Mouse (Mus musculus) kidney, adult 2 months (tissue): ENCODE measurements around the gene Pip4k2b. TPM values are rescaled to one million over a fixed set of nuclear protein-coding genes. Genes with fewer than 3 reads are reported as not detected.

Experiments used
- DNase-seq: peaks from one replicate; pipeline ENCODE4 v3.0.0; 2021
- H3K27ac ChIP-seq: fragments of 200-500 bp; 2 replicates; pipeline ENCODE4 v1.5.1; 2012; ENCODE audit warnings: low read depth, low read length, control low read depth, inconsistent platforms; ENCODE audit not compliant: insufficient read depth
- H3K27me3 ChIP-seq: fragments of 200-500 bp; replicated peaks from 2 replicates; pipeline ENCODE4 v1.6.1; 2012; ENCODE audit warnings: mild to moderate bottlenecking, moderate library complexity, low read length, inconsistent platforms; ENCODE audit not compliant: control insufficient read depth, insufficient read depth
- H3K36me3 ChIP-seq: fragments of 200-500 bp; 2 replicates; pipeline ENCODE4 v1.6.1; 2012; ENCODE audit warnings: mild to moderate bottlenecking, moderate library complexity, low read length, inconsistent platforms; ENCODE audit not compliant: control insufficient read depth, insufficient read depth
- H3K4me1 ChIP-seq: fragments of 200-500 bp; 2 replicates; pipeline ENCODE4 v1.6.1; 2011; ENCODE audit warnings: low read length; ENCODE audit not compliant: control insufficient read depth, insufficient read depth
- H3K4me3 ChIP-seq: fragments of 200-500 bp; 2 replicates; pipeline ENCODE4 v1.5.1; 2011; ENCODE audit warnings: mild to moderate bottlenecking, low read depth, low read length, control low read depth; ENCODE audit not compliant: insufficient read depth
- CTCF ChIP-seq: fragments of 200-500 bp; conservative IDR thresholded peaks from 2 replicates; pipeline ENCODE4 v1.5.1; 2011; ENCODE audit warnings: low read depth, mild to moderate bottlenecking, control low read depth, low read length, moderate library complexity, mixed read lengths; ENCODE audit not compliant: insufficient read depth, insufficient read length
- POLR2A ChIP-seq: fragments of 200-500 bp; IDR thresholded peaks from one replicate; pipeline ENCODE4 v1.6.1; 2011; ENCODE audit warnings: low read depth, low read length, control low read depth
- WGBS: fragments of 180-500 bp; shearing (Covaris S2); methylation state at CpG from one replicate; pipeline ENCODE4 v1.1.7; 2018; 5-methylcytosine and 5-hydroxymethylcytosine counted together
- polyA plus RNA-seq: library from polyadenylated mRNA; depleted of rRNA; stranded (reverse); fragments of >200 nt; gene quantifications from 2 replicates; pipeline ENCODE4 v1.2.3, GENCODE M21; 2012

The Pip4k2b gene
- polyA plus RNA-seq, 1 experiment, result 10.6 TPM

DNA sequence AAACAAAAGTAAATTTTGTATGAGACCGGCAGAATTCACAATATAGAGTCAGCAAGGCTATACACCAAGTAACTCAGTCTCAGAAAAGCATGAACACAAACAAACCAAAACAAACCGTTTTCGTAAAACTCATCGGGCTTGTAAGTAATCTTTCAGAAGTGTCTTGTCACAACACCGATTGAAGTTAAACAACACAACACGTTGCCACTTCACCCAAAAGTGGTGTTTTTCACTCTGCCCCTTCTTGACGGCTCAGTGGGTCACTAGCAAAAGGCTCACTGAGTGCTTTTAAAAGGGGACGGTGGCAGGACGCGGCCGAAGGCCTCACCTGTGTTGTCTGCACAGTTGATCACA is 37.0 kb upstream of the Pip4k2b start:
- DNase-seq, result no peak
- H3K27ac ChIP-seq, result peak overlapping the region; percentile 73
- peaks cover 6% of the 10 kb centered on the region; the same call in 1 of the 2 replicates for H3K4me1 ChIP-seq
- no peaks in the 10 kb centered on the region for H3K27me3 ChIP-seq
- H3K4me3 ChIP-seq, result peak overlapping the region; percentile 68
- WGBS, result 1% methylated on average over 11 of the region's 11 CpGs
- peaks cover 8% of the 10 kb centered on the region for H3K36me3 ChIP-seq
- TF ChIP-seq CTCF, result no peak
- TF ChIP-seq POLR2A, result no peak

DNA sequence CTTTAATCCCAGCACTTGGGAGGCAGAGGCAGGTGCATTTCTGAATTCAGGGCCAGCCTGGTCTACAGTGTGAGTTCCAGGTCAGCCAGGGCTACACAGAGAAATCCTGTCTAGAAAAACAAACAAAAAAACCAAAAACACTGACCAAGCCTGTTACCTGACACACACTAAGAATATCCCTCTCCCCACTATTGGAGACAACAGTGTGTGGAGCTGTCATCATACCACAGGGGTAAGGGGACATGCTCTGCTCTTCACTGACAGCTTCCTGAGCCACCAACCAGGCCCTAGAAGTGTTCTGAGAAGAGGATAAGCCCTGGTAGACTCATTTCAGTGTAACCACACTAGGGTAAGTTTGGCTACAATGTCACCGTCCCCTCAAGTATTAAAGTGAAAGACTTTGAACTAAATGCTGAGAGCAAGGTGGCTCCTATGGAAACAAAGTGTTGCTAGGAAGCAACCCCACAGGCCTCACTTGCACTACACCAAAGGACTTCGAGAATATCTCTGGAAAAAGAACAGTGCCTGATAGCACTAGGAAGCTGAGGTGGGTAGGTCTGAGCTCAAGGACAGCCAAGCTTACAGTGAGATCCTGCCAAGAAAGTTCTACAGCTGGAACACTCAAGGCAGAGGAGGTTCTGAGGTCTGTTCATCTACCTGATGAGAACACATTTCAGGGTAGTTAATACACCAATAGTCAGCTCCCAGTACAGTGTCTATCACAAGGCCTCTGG is 35.6 kb upstream of the Pip4k2b start:
- Histone ChIP-seq H3K4me3 (no peak overlapping the region), H3K27ac (no peak overlapping the region), H3K36me3 (peaks cover 10% of the 10 kb centered on the region), H3K27me3 (no peaks in the 10 kb centered on the region), H3K4me1 (peaks cover 6% of the 10 kb centered on the region; the same call in 1 of the 2 replicates)
- 63% methylated on average over 2 of the region's 2 CpGs for WGBS
- no peak for DNase-seq
- no peak for TF ChIP-seq CTCF
- TF ChIP-seq POLR2A, result no peak

DNA sequence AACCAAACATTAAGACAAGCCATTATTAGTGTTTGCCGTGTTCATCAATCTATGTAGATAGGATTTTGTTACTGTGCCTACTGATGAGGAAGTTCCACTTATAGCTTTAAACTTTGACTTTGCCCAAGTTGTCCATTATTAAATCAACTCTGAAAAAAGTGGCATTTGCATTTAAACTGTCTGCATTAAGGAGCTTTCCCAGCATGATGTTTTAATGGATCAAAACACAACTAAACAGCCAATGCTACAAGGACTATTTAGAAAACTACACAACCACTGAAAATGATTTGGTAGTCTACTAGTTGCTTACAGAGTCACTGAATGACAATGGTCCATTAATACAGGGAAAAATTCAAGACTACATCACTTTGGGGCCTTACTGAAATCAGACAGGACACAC is 34.4 kb upstream of the Pip4k2b start:
- DNase-seq, result no peak
- Histone ChIP-seq H3K27me3 (no peaks in the 10 kb centered on the region), H3K4me3 (no peak overlapping the region), H3K4me1 (peaks cover 6% of the 10 kb centered on the region; the same call in 1 of the 2 replicates), H3K36me3 (peaks cover 10% of the 10 kb centered on the region), H3K27ac (no peak overlapping the region)
- TF ChIP-seq POLR2A (no peak), CTCF (no peak)
- 92% methylated on average over 1 of the region's 1 CpGs for WGBS

DNA sequence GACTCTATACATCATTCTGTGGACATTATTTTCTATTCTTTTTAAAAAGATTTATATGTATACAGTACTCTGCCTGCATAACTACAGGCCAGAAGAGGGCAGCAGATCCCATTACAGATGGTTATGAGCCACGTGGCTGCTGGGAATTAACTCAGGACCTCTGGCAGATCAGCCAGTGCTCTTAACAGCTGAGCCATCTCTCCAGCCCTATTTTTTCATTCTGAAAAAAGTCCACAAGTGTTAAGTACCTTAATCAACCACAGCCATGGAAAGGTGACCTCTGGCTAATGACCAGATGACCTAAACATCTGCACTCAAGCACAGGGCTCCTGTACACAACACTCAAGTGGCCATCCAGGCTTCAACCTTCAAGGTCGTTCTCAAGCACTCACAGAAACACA is 32.6 kb upstream of the Pip4k2b start:
- TF ChIP-seq POLR2A (no peak), CTCF (peak; percentile 37)
- Histone ChIP-seq H3K36me3 (peaks cover 10% of the 10 kb centered on the region), H3K4me1 (peaks cover 6% of the 10 kb centered on the region; the same call in 1 of the 2 replicates), H3K4me3 (no peak overlapping the region), H3K27me3 (no peaks in the 10 kb centered on the region), H3K27ac (no peak overlapping the region)
- WGBS, result 51% methylated on average over 2 of the region's 2 CpGs
- DNase-seq, result peak; percentile 34

DNA sequence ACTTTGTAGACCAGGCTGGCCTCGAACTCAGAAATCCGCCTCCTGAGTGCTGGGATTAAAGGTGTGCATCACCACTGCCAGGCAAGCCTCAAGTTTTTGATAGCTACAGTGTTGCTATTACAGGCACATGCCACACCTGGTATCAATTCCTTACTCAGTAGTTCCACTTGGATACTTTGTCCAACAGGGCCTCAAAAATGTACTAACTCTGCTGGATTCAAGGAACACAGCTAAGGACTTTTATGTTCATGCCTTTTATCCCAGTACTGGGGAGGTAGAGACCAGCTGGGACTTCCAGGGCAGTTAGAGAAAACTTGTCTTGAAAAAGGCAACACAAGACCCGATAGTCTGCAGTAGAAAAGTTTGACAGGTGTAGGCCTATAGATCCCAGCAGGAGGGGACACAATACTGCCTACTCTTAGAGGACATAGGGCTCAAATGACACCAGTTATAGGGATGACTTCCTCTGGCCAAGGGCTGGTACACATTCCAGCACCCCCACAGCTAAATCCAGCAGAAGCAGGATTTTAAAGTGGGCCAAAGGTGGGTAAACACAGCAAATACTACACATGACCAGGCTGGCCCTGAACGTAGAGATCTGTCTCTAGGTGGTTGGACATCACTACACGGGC is 32.1 kb upstream of the Pip4k2b start:
- no peaks in the 10 kb centered on the region for H3K27me3 ChIP-seq
- no peak for TF ChIP-seq POLR2A
- TF ChIP-seq CTCF, result no peak
- WGBS, result 66% methylated on average over 5 of the region's 5 CpGs
- no peak for DNase-seq
- no peak overlapping the region for H3K4me3 ChIP-seq
- no peak overlapping the region for H3K27ac ChIP-seq
- peaks cover 10% of the 10 kb centered on the region for H3K36me3 ChIP-seq
- peaks cover 6% of the 10 kb centered on the region; the same call in 1 of the 2 replicates for H3K4me1 ChIP-seq

DNA sequence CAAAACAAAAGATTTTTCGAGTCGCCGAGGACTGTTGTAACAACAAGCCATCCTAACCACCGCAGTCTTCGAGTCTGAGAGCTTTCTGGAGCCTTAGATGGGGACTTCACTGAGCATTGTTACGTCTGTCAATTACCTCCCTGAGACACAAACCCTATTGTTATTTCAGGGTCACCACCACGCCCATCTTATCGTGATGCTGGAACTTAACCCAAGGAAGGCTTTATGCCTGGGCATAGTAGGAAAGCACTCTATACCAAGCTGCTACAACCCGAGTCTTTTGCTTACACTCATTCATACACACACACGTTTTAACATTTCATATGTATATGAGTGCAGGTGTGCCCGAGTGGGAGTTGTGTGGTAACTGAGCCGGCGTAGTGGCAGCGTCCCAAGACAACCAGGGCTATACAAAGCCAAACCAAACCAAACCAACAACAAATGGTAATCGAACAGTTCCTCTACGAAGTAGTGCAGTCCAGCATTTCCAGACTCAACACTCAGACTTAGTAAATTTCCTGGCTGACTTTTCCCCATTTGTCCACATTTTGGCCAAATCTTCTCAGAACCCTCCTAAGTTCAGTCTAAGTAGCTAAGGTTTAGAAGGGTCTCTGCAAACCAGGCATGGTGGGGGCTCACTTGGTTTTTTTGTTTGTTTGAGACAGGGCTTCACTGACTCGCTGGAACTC is 31.4 kb upstream of the Pip4k2b start, which contains the start of gene 1700001P01Rik:
Gene 1700001P01Rik, minus strand, starts transcription at position 111 of the 689 bp plus-strand sequence.
- H3K36me3 ChIP-seq, result peaks cover 10% of the 10 kb centered on the region

DNA sequence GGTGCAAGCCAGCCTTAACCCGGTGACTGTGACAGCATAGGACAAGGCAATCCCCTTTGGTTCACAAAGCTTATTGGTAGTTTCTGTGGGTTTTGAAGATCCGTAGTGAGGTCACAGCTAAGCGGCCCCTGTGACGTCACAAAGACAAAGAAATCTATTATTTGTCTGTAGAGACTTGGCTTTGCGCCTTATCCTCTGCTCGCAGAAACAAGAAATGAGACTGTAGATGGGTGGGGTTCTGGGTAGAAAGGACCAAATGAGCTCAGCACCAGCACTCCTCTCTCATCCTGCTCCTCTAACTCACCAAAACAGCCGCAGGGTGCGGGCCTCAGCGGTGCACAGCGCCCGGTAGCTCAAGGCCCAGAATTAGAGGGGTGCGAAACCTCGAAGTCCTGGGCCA is 30.7 kb upstream of the Pip4k2b start:
- TF ChIP-seq CTCF (no peak), POLR2A (no peak)
- DNase-seq, result no peak
- Histone ChIP-seq H3K27me3 (no peaks in the 10 kb centered on the region), H3K36me3 (peaks cover 7% of the 10 kb centered on the region), H3K27ac (no peak overlapping the region), H3K4me1 (no peaks in the 10 kb centered on the region), H3K4me3 (no peak overlapping the region)
- WGBS, result 82% methylated on average over 13 of the region's 13 CpGs

More for the DNA sequence above, 31.4 kb upstream of the Pip4k2b start, which contains the start of gene 1700001P01Rik:
- no peak within 1 kb of the TSS for H3K4me3 ChIP-seq
- no peaks in the 10 kb centered on the region for H3K27me3 ChIP-seq
- TF ChIP-seq POLR2A (no peak), CTCF (no peak)
- WGBS, result 61% methylated on average over 17 of the region's 17 CpGs
- DNase-seq, result no peak
- H3K4me1 ChIP-seq, result peaks cover 6% of the 10 kb centered on the region; the same call in 1 of the 2 replicates
- no peak within 1 kb of the TSS for H3K27ac ChIP-seq
